Mouse (Mus musculus): ENCODE data around the gene Plekhd1.
A peak's percentile ranks its signal among the peaks of the same experiment; 100 is the strongest.

Gene Plekhd1

GRCm38 (mm10) chr12:80692269-80692972, at the start of gene Plekhd1:
Gene Plekhd1, plus strand, starts transcription at chr12:80692591.
- DNase-seq: peak; percentile 64

GRCm38 (mm10) chr12:80642725-80643692, 49.4 kb upstream of the Plekhd1 start:
- peak; percentile 66 for DNase-seq

- peak; percentile 96 for DNase-seq
These were observed 48.5 kb upstream of the Plekhd1 start, which contains the start of the genes Slc39a9 and Erh for GRCm38 (mm10) chr12:80643693-80644505. Gene Slc39a9, plus strand, starts transcription at chr12:80643883. Gene Erh, minus strand, starts transcription at chr12:80644341.

GRCm38 (mm10) chr12:80644506-80644868, 47.9 kb upstream of the Plekhd1 start:
- no peak for DNase-seq

GRCm38 (mm10) chr12:80646377-80646776, 46.0 kb upstream of the Plekhd1 start:
- DNase-seq: no peak

- DNase-seq: no peak
These were observed 38.3 kb upstream of the Plekhd1 start for GRCm38 (mm10) chr12:80653951-80654658.

- no peak for DNase-seq
These were observed 37.7 kb upstream of the Plekhd1 start for GRCm38 (mm10) chr12:80654659-80655025.

- DNase-seq: no peak
These were observed 33.7 kb upstream of the Plekhd1 start for GRCm38 (mm10) chr12:80658661-80659060.

GRCm38 (mm10) chr12:80662322-80662721, 30.1 kb upstream of the Plekhd1 start:
- DNase-seq: no peak

GRCm38 (mm10) chr12:80663935-80664334, 28.5 kb upstream of the Plekhd1 start:
- no peak for DNase-seq

- DNase-seq: no peak
These were observed 24.0 kb upstream of the Plekhd1 start for GRCm38 (mm10) chr12:80668391-80668790.

GRCm38 (mm10) chr12:80673170-80673569, 19.2 kb upstream of the Plekhd1 start:
- DNase-seq: peak; percentile 70

GRCm38 (mm10) chr12:80681340-80681739, 11.1 kb upstream of the Plekhd1 start:
- peak; percentile 45 for DNase-seq

GRCm38 (mm10) chr12:80683554-80683953, 8.8 kb upstream of the Plekhd1 start:
- DNase-seq: no peak

GRCm38 (mm10) chr12:80684316-80684715, 8.1 kb upstream of the Plekhd1 start:
- DNase-seq: no peak

- DNase-seq: no peak
These were observed 4.6 kb upstream of the Plekhd1 start for GRCm38 (mm10) chr12:80687788-80688211.

- DNase-seq: peak; percentile 56
These were observed 2.7 kb upstream of the Plekhd1 start for GRCm38 (mm10) chr12:80689696-80690095.

GRCm38 (mm10) chr12:80691671-80692091, 710 bp upstream of the Plekhd1 start:
- peak; percentile 19 for DNase-seq

- no peak for DNase-seq
These were observed 1.3 kb downstream of the Plekhd1 start for GRCm38 (mm10) chr12:80693700-80694099.

GRCm38 (mm10) chr12:80695004-80695403, 2.6 kb downstream of the Plekhd1 start:
- DNase-seq: no peak

GRCm38 (mm10) chr12:80698526-80699143, 6.2 kb downstream of the Plekhd1 start:
- no peak for DNase-seq

GRCm38 (mm10) chr12:80699144-80699531, 6.7 kb downstream of the Plekhd1 start:
- no peak for DNase-seq
